Mouse (Mus musculus): ENCODE measurements around the gene Slc25a21.
A peak's percentile ranks its signal among the peaks of the same experiment; 100 is the strongest.

The Slc25a21 gene

DNA sequence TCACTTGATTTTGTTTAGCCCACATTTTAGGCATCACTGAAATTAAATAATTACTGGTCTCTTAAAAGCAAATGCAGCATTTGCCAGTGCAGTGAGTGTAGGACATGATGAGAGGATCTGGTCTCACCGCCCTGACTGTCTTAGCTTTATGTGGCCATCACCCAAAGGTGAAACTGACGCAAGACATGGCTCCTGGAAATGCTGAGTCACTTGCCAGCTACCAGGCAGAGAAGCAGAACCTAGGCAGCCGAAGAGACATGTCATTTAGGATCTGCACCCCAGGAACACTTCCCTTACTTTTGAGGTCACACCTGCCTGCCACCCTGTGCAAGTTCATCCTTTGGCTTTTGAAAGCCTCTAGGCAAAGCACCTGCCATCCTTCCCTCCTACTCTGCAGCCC is 180.4 kb downstream of the Slc25a21 start:
- DNase-seq (ENCODE audit: low read depth): no peak

- DNase-seq (ENCODE audit: low read depth): no peak
These were observed 180.9 kb downstream of the Slc25a21 start for GRCm38 (mm10) chr12:57016324-57016723.

- DNase-seq (ENCODE audit: low read depth): no peak
These were observed 188.3 kb downstream of the Slc25a21 start for GRCm38 (mm10) chr12:57009010-57009409.

GRCm38 (mm10) chr12:56986049-56986448 is 211.2 kb downstream of the Slc25a21 start:
- peak; percentile 44 for DNase-seq (ENCODE audit: low read depth)

DNA sequence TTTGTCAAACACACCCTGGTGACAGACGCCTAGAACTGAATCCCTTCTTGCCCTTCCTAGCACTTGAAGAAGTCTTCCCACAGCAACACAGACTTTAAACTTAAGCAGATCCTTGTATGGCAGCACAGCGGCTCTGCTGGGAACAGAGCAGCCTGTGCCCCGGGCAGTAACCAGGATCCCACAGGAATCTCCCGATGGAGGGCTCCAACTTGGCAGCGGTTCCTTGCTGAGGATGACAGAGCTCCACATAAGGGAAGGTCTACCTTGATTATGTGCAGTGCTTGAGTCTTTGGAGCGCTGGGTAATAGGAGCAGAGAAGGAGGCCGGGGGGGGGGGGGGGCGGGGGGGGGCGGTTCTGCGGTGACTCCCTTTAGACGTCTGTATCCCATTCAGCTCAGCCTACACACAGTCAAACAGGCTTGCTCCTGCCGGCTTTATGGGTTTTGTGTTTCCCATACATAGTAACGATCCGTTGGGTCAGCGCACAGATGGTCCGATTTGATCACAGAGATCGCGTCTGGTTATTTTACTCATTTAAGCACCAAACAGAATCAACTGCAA is 215.1 kb downstream of the Slc25a21 start:
- DNase-seq (ENCODE audit: low read depth): no peak

- DNase-seq (ENCODE audit: low read depth): no peak
These were observed 222.0 kb downstream of the Slc25a21 start for GRCm38 (mm10) chr12:56975256-56975655.

DNA sequence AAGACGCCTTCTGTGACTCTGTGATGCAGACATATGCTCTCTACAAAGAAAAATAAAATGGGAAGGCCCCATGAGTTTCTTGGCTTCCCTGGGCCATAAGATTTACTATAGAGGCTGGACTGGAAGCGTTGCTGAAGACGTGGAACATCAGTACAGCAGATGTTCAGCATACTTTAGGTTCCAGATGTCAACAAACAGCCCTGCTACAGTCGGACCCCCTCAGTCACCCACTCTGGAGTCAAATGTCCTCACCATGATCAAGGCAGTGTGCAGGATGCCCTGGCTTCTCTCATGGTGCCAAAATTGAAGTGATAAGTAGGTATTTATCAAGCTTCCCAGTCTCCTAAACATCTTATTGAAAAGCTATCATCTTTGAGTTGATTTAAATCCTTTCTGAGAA is 234.0 kb downstream of the Slc25a21 start:
- no peak for DNase-seq (ENCODE audit: low read depth)

- no peak for DNase-seq (ENCODE audit: low read depth)
These were observed 237.8 kb downstream of the Slc25a21 start for GRCm38 (mm10) chr12:56959230-56960051.

- DNase-seq (ENCODE audit: low read depth): no peak
These were observed 239.0 kb downstream of the Slc25a21 start for GRCm38 (mm10) chr12:56958244-56958643.

- DNase-seq (ENCODE audit: low read depth): no peak
These were observed 245.3 kb downstream of the Slc25a21 start for GRCm38 (mm10) chr12:56951749-56952657.

DNA sequence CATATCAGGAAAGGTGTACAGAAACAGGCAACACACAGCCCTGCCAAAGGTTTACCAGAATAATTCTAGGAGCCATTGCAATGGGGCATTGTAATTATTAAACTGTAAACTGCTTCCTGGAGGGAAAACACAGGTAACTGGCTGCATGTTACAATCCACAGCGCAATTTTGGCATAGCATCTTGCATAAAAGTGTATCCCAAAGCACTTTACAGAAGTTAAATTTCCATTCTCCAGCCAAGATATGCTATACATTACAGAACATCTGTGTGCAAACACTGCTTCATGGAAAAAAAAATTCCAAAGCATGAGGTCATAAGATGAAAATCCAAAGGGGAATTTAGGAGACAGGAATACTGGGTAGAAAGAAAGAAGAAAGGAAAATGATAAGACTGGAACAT is 253.0 kb downstream of the Slc25a21 start:
- DNase-seq (ENCODE audit: low read depth): no peak

DNA sequence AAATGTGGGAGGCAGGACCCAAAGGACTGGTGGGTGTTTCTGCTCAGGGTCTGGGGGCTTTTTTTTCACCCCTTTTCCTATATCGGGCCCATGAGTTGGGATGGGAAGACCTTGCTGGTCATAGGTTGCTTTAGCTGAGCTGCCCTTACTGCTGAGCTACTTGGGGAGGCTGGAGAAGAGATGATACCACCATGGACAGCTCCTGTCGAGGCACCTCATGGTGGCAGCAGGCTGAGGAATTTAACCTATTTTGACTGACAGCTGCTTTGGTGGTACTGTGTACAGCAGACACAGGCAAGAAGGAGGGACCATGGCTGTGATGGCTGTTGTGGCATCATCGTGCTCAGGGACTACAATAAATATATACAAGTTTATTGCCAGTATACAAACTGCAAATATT is 256.4 kb downstream of the Slc25a21 start:
- no peak for DNase-seq (ENCODE audit: low read depth)

- DNase-seq (ENCODE audit: low read depth): no peak
These were observed 279.1 kb downstream of the Slc25a21 start for GRCm38 (mm10) chr12:56918145-56918544.

DNA sequence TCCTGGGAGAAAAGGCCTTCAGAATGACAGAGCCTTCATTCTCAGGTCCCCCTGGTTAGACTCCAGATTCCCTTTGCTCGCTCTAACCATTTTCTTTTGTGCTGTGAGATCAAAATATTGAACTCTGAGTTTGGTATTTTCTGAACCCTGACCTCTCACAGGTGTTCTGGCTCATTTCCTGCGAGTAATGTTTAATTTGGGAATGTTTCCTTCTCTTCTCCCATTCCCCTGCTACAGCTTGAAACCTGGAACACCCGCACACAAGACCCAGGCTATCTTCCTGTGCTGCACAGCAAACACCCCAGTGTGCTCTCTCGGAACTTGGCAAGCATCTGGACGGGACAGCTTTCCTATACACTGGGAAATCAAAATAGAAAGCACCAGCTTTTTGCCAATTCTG is 290.8 kb downstream of the Slc25a21 start:
- DNase-seq (ENCODE audit: low read depth): no peak

- DNase-seq (ENCODE audit: low read depth): no peak
These were observed 291.5 kb downstream of the Slc25a21 start for GRCm38 (mm10) chr12:56905652-56906305.

DNA sequence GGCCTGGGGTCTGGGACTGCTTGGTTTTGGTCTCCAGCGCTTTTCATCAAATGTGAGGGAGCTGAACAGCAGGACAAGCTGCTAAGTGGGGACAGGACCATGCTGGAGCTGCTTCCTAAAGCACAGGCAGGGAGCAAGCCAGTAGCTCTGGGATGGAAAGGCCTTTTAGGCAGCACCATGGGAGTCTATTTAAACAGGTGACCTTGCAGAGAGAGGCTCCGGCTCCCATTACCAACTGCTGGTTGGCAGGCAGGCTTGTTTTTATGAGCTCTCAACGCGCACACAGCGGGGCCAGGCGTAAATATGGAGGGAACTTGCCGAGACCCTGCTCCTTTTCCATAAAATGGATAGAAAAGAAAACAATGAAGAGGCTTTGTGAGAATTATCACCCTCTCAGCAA is 292.1 kb downstream of the Slc25a21 start:
- DNase-seq (ENCODE audit: low read depth): no peak

GRCm38 (mm10) chr12:56902774-56903456 is 294.4 kb downstream of the Slc25a21 start:
- no peak for DNase-seq (ENCODE audit: low read depth)

DNA sequence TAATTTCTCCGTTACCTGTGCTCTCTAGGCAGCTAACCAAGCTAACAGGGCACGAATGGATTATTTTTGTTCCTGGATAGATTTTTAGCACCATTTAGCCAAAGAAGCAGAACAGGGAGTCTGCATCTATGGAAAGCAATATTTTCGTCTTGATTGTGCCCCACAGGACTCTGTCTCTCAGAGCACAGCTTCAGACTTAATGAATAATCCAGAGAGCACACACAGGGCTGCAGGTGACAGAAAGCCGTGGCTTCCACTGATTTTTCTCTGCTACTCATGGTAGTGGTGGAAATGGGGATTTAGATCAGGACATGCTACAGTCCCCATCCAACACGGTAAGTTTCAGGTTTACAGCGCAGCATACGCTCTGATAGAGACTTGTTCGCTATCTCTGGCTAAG is 299.3 kb downstream of the Slc25a21 start:
- no peak for DNase-seq (ENCODE audit: low read depth)

DNA sequence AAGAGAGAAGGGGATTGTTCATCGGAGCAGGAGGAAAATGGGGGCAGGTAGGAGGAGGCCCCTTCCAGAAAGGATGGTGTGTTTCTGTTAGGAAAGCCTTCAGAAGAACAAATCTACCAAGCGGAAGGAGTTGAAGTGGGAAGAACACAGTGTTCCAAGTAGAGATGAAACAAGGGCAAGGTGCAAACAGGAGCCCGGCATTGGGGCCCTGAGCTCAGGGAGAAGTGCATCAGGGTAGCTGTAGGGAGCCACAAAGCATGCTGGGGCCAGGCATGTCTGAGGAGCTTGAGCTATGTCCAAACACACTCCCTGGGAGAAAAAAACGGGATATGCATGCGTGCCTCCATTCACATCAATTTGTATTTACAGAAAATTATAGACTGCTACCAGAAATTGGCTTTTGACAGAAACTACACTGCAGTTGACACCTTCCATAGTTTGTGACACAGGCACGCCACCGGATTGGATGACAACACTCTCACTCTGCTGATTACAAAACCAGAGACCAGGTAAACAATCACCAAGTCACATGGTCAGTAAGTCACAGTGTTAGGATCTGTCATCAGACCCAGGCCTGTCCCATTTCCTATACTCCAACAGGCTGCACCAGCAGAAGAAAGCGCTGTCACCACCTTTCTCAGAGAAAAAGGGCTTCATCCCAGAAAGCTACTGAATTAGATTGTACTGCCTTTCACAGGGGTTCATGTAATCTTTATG is 299.9 kb downstream of the Slc25a21 start:
- DNase-seq (ENCODE audit: low read depth): no peak

- DNase-seq (ENCODE audit: low read depth): no peak
These were observed 302.3 kb downstream of the Slc25a21 start for GRCm38 (mm10) chr12:56894963-56895362.

Data from c-Kit-positive CD71-positive TER-119-negative erythroid progenitor cells, embryonic 14.5 days (primary cell).